Mouse (Mus musculus) right cerebral cortex, postnatal 10 days (tissue): ENCODE data around the gene Nr4a3.

Experiments used
- DNase-seq, 2 experiments: peaks; one replicate each; pipeline ENCODE4 v3.0.0; 2021; ENCODE audit warnings: low spot score in 2 of 2

The Nr4a3 gene

DNA sequence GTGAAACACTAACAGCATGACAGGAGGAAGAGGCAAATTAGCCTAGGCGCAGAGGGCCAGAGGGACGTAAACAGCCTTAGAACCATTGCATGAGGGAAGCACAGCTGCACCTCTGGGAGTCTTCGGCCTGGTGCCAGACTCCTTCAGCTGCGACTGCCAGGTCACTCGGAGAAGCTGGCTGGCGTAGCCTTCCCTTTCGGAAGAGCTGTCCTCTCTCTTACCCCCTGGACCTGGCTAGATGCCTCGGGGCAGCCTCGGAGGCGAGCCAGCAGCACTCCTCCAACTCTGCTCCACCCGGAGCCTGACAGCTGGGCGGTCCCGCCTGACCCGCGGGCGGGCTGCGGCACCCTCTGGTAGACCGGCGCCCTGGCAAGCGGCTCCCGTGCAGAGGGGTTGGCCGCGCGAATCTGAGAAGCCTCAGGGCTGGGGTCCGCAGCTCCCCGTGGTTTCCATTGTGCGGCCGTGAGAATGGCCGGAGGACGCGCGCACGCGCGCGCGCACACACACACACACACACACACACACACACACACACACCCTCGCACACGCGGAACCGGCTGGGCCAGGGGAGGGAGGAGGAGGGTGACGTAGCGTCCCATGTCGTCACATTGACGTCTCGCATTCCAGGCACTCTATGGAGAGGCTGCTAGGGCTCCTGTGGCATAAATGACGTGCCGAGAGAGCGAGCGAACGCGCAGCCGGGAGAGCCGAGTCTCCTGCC is at the start of gene Nr4a3:
Gene Nr4a3 (plus strand): TSS at position 663 of the 721 bp plus-strand sequence.
- DNase-seq, result peak; percentile 94 to 96

DNA sequence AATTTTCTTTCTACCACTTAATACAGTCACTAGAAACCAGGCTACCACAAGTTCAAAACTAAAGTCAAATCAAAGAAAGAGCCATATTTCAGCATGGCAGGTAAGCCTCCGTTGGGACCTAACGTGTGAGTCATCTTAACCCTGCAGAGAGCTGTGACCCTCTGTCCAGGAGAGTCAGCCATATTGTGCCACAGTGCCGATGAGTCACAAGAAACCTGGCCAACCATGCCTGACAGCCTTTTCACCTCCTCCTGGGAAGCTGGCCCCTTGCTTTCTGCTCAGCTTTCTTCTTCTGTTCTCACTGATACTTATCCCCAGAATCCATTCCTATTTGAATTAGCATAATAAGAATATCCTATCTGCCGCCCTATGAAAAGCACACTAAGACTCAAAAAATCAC is 42.0 kb upstream of the Nr4a3 start:
- no peak for DNase-seq

DNA sequence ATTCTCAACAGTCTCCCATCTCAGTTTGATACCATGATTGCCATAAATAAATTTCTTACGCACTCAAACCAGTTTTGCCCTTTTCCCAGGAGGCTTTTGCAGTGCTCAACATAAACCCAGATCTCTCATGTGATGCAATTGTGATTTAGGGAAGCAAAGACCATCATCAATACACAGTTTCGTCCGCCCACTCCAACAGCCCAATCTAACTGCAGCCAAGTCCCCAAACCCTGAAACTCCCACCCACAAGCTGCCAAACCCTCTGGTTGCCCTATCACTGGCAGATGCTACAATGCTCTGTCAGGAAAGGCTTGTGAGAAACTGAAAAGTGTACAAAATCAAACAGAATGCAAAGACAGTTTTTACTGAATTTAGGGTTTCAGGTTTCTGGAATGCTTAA is 41.5 kb upstream of the Nr4a3 start:
- peak; percentile 64 to 79 for DNase-seq

DNA sequence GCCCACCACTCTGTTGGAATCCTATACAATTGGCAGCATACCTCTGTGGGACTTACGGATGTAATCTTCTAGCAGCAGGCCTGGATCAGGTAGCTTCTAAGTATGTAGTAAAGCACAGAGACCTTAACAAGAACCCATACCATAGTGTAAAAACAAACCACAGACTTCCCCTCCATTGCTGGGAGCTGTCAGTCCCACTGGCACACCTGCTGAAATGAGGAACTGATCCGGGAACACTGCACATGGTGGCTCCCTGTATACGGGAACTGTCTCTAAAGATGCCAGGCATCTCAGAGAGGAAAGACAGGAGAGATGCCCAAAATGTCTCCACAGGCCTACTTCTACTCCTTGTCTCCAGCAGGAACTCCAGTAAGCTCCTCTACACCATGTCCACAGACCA is 38.6 kb upstream of the Nr4a3 start:
- DNase-seq, result no peak

DNA sequence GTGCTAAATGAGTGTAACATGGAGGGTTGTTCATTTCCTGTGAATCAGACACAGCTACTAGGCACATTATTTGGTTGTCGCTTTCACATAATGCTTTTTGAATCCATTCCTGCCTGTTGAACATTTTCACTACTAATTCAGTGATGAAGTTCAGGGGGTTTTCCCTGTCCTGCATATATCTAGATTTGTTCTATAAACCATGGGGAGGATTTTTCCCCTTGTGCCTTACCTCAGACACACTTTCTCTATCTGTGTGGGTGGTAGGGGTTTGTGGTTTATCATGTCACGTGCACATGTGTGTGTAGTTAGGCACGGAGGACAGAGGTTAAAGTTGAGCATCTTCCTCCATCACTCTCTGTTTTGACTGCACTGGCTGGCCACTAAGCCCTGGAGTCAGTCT is 32.7 kb upstream of the Nr4a3 start:
- DNase-seq, result no peak

DNA sequence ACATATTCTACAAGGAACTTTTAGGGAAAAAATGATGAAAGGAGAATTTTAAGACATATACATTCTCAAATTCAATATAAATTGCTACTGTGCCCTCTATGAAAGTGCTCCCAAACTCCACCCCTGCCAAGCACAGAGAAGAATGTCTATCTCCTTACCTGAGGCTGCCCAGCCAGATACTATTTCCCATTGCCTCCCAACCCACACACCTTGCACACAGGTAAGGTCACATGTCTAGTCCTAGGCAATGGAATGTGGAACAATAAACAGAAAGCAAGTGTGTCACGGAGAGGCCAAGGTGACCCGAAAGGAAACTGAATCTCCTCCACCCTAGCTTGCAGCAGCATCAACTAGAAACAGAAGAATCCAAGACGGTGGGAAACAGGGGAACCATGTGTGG is 22.0 kb upstream of the Nr4a3 start:
- DNase-seq, result no peak

DNA sequence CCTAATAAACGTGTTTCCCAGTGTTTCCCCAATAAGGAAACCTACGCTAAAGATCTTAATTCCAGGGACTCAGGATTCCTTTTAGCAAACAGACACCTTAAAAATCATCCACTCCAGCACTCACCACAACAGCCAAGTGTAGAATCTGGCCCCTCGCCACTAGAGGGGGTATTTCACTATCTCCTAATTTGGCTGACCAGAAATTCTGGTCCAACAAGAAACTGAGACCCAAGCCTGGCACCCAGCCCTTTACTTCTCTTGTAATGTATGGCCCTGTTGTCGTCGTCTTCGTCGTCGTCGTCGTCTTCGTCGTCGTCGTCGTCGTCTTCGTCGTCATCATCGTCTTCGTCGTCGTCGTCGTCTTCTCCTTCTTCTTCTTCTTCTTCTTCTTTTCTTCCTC is 15.3 kb upstream of the Nr4a3 start:
- no peak for DNase-seq

DNA sequence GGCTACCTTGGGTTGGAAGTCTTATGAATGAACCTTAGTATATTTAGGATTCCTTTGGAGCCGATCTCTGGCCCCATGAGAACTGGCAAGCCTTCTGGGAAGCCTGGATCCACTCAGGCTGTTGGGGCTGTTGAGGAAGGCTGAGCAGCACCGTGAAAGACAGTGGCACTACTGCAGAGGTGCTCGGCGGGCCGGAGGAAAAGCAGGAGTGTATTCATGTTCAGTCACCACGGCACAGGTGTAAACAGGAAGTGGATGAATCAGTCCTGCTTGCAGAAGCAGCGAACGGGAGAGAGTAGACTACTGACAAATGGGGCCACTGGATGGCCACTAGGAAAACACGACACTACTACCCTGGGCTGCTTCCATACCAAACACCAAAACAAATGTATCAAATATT is 10.7 kb upstream of the Nr4a3 start:
- no peak for DNase-seq

DNA sequence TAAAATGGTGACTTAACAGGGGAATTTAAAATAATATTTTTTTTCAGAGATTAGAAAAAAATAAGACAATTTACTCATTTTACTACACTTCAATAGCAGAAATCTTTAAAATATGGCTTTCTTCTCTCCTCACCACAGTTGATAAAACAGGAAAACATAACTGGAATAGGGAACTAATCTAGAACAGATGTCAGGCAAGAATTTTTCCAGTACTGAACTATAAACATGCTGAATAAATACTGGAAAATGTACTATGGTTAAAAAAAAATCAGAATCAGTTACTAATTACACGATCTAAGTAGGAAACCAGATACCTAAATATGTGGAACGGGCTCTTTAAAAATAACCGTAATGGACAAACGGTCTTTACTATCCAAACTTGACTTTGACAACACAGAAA is 7.3 kb upstream of the Nr4a3 start:
- DNase-seq, result no peak

DNA sequence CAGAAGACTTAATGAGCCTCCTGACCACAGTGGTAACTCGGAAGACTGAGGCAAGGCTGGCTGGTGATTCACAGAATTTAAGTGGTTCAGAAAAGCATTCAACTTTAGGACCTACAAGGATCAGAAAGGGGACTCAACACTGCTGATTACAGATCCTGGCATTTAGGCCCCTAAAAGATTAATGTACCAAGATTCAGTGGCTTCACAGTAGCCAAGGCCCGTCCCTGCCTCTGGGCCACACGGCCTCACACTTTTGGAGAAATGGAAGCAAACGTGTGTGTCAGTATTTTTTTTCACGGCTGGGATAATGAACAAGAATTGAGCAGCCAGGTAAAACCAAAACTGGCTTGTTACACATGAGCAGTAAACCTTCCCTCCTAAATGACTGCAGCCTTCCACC is 6.1 kb upstream of the Nr4a3 start:
- DNase-seq, result no peak

DNA sequence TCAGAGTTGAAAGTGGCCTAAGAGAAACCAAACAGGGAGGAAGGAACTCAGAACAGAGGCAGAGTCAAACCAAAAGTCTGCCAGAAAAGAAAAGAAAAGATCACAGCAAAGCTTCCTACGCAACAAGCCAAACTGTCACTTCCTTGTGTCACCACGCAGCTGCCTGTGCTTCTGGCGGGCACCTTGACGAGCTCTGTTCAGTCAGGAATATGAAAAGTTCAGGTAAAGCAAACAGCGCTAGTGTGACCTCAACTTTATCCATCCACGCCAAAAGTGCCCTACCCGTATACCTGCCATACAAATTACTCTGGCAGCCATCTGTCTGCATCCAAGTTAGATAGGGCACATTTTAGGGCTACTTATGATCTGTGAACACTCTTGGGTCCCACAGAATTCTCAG is 5.2 kb upstream of the Nr4a3 start:
- DNase-seq, result no peak

DNA sequence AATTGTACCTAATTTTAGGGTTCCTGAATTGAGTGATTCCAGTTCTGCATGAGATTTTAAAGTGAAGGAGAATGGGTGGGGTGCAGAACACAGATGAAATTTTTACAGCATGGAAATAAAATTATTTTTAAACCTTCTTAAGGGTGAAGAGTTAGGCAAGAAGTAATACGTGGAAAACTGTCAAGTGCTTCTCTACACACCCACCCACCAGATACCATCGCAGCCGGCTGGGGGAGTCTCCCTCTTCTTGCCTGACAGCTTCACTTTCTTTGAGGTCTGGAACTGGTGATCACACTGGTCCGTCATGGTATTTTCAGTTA is 2.5 kb upstream of the Nr4a3 start:
- no peak for DNase-seq

DNA sequence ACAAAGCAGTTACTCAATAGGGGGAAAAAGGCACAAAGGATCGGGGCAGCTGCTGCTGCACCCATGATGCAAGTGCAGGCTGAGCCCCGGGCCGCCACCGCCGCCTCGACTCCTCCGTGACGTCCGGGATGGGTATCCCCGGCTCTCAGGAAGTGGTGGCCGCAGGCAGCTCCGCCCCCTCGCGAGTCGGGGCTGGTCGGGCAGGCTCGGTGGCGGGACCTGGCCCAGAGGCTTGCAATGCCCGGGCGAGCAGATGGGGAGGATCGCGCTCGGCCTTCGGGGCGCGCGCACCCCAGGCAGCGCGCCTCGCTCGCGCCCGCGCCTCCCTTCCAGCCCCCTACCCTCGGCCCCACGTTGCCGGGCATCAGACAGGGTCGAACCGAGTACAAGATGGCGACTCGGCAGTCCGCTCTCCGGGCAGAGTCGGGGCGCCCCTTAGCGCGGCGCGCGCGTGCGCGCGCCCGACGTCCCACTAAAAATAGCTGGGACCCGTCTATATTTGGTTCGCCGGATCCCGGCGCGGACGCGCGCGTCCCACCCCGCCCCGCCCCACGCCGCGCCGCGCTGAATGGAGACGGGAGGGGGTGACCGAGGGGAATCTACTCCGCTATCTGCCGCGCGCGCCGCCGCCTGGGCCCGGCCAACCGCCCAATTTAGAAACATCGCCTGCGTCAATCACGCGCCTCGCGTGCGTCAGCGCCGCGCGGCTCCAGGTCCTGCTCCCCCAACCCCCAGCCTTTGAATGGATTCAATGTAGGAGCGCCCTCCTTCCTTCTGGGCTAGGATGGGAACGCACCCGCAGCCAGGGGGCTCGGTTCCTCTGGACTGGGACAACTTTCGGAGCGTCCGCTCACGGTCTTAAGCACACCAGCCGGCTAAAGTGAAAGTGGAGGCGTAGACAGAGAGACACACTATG is 1.9 kb upstream of the Nr4a3 start:
- DNase-seq, result peak; percentile 97 to 98

DNA sequence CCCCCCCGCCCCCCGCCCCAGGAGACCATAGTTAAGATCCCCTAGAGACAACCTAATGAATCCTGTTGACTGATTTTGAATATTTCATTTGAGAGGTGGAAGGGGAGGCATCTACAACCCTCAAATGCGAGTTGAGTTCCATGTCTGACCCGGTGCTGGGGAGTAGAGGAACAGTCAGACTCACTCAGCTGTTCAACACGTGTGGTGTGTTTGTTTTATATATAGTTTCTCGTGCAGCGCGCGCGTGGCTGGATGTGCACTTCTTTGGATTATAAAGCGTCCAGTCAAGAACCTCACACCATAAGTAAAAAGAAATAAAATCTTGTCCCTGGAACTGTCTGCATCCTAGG is 837 bp upstream of the Nr4a3 start:
- DNase-seq, result peak in 1 of 2 experiments; percentile 56

DNA sequence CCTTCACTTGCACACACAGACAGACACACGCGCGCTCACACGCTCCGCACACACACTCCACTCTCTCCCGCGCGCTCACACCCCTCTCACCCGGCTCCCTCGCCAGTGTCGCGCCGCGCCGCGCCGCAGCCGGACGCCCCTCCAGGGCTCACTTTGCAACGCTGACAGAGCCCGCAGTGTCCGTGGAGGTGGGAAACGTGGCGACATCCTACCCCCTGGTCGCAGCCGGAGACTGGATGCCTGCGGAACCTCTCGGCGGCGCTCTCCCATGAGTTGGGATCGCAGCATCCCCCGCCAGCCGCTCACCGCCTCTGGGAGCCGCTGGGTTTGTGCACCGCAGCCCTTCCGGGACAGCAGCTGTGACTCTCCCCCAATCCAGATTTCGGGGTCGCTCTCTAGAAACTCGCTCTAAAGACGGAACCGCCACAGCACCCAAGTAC is 348 bp downstream of the Nr4a3 start:
- DNase-seq, result no peak

DNA sequence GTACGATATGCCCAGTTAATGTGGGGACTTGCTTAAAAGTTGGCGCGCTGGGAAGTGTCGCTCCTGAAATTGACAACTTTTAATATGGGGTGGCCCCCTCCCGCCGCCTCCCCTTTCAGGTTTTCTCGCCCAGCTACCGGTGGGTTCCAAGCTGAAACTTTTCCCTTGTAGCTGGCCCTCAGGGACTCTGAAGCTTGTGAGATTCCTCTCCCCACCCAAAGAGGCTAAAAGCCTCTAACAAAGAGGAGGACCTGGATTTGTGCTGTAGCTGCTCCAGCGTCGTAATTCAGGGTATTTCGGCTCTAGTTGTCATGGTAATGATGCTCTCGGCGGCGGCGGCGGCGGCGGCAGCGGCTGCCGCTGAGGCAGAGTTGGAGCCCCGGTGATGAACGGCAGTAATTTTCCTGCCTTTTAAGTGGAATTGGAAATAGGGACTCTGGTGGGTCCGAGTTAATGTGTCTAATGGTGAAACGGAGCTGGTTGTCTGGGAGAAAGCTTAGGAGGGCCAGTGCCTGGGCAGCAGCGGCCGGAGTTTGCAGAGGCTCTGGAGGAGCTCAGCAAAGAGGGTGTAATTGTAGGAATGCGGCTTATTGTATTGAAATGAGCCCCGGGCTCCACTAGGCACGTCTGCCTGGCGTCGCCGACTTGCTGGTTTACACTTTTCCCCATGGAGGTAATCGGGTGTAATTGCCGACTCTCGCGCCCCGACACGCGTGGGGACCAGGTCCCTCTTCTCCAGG is 938 bp downstream of the Nr4a3 start:
- peak; percentile 62 to 68 for DNase-seq

DNA sequence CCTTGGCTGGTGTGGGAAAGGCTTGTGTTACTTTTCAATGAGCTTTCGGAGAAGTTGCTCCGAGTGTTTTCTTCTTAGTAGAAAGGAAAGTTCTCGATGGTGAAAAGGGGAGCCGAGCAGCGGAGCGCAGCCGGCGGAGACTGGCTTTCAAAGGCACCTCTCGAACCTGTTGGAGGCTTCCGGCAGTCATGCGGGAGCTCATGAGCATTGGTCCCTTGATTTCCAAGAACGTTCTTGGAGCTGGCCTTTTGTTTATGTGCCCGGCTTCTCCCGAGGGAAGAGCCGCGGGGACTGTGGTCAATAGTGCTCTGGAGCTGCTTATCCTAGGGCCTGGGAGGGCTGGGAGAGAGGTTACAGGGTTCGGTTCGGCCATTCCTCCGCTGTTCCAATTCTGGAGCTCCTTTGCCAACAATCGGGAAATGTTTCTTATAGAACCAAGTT is 1.5 kb downstream of the Nr4a3 start:
- peak; percentile 26 to 30 for DNase-seq

DNA sequence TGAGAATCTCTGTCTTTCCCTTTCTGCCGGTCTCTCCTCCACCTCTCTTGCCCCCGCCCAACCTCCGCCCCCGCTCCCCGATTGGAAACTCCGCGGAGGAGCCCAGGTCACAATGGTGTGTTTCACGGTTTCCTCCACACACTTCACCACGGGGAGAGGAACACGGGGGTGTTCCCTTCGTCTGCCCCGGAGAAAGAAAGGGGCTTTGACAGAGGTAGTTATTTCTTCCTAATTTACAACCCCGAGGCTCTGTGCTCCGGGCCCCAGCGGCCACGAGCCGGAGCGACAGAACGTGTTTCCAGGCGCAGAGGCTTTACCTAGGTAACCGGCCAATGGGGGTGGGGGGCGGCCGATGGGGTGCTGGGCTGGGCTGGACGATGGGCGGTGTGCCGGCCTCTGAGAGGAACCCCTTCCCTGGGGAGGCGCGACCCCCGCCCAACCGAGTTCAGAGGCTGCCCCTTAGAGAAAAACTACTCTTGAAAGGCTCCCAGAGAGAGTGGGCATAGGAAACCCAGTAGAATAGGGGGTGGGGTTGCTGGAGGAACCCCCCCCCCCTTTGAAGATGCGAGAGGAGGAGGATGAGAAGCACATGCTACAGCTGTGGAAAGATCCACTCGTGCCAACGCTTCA is 2.3 kb downstream of the Nr4a3 start:
- peak; percentile 34 to 40 for DNase-seq

DNA sequence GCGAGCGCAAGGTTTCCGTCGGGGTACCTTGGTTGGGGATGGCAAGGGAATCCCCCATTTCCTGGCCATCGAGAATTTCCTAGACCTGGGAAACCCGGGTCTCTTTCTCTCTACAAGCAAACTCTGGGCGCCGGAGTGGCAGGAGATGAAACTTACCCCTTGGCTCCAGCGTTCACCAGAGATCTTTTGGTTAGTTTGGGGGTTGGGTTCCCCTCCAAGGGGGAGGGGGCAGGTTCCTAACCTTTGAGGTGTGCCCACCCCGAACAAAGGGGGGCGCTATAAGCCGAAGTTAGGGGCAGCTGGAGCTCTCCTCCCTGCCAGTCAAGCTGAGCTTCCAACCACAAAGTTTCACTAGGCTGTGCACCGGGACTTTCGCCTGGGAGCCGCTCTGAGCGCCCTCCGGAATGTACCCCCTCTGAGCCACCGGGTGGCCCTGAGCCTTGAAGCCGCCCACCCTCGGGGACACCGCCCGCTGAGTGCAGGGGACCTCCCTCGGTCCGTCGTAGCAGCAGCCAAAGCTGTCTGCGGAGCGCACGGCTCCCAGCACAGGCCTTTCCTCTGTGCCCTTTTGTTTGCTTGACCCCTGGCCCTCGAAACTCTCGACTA is 2.9 kb downstream of the Nr4a3 start:
- DNase-seq, result peak; percentile 51 to 54

DNA sequence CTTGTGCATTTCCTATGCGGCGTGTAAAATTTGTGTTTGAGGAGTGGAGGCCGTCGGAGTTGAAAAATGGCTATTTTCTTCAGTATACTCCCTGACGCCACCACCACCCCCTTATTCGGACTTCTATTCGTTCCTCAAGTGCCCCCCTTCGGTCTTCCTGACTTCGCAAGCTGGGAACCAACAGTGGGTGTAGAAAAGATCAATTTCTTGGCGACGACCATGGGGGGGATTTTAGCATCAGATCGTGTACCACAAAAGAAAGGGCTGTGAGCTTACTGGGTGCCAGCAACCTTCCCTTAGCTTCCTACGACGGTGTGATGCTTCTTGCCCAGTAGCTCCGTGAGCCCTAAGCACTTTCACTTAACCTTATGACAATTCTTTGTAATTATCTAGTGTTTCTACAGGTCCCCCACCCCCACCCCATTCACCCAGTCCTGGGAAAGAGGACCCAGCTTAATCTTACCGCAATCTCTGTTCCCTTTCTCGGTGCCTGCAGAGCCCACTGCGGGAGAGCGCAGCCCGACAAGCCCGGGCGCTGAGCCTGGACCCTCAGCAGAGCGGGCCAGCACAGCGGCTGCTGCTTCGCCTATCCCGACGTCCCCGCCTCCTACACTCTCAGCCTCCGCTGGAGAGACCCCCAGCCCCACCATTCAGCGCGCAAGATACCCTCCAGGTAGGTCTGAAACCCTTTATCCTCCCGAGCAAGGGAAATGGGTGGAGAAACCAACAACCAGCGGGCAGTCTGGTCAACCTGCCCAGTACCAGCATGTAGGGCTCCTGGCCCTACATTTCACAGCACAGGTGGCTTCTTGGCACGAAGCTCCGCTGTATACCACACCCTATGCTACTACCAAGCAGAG is 3.7 kb downstream of the Nr4a3 start:
- DNase-seq, result no peak

DNA sequence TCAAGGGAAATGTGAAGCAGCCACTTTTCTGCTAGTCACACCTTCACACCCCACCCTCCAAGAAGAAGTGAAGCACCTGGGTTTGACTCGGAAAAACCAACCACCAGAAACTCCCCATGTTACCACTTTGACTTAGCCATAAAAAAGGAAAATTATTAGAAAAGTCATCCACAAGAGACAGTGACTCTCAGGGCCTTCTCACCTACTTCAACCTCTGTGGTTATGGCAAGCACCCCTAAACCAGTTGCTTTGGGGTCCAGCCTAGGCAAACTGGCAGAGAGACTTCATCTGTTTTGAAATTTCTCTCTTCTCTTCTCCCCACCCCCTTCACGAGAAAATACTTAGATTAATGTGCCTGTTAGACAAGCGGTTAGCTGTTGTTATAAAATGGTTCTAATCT is 5.1 kb downstream of the Nr4a3 start:
- no peak for DNase-seq
